Mouse (Mus musculus): ENCODE data around the gene Rap1gap.

GRCm38 (mm10) chr4:137659541-137659940 is 5.0 kb upstream of the Rap1gap start:
- 0 out of 2 replicates have a peak, but pooled peaks have one; percentile 22 for TF ChIP-seq EP300 (IDR thresholded peaks at IDR 0.05; ENCODE audit: insufficient read depth, low read depth, low read length)
- TF ChIP-seq CTCF (IDR thresholded peaks at IDR 0.05; ENCODE audit: low read depth, low read length) = no peak
- no peak for TF ChIP-seq POLR2A (IDR thresholded peaks at IDR 0.05; ENCODE audit: insufficient read depth, low read length)

Data from ES-Bruce4 (cell line).